ENCODE assay signal across 12 mouse cellular contexts in genomic region chr7:76904096-76904495, GRCm38 (mm10).
"Had no signal": no experiment of that assay in that cellular context is flagged by ENCODE, and none has a peak within 500 bp of the region (broad histone marks: within the 10 kb centered on the region; RNA-seq: fewer than 3 reads in every experiment).

No protein-coding gene starts in this region.

- H3K9me3 ChIP-seq: kidney, embryonic 15.5 days; limb, embryonic 15.5 days; liver, embryonic 13.5 days; midbrain, embryonic 15.5 days had no signal

- H3K27me3 ChIP-seq: kidney, embryonic 15.5 days; limb, embryonic 15.5 days; liver, embryonic 13.5 days; midbrain, embryonic 15.5 days had no signal

- H3K4me2 ChIP-seq: kidney, embryonic 15.5 days; limb, embryonic 15.5 days; liver, embryonic 13.5 days; midbrain, embryonic 15.5 days had no signal

- H3K9ac ChIP-seq: kidney, embryonic 15.5 days; limb, embryonic 15.5 days; liver, embryonic 13.5 days; liver, postnatal 0 days; midbrain, embryonic 15.5 days had no signal

- H3K4me3 ChIP-seq: kidney, embryonic 15.5 days; limb, embryonic 15.5 days; liver, embryonic 13.5 days; midbrain, embryonic 15.5 days had no signal

- H3K4me1 ChIP-seq: kidney, embryonic 15.5 days; limb, embryonic 15.5 days; liver, embryonic 13.5 days; midbrain, embryonic 15.5 days had no signal

- DNase-seq: kidney, adult 2 months; kidney, postnatal 36 days; layer of hippocampus, adult 9-11 months; layer of hippocampus, postnatal 36 days; liver, embryonic 13.5 days; liver, postnatal 0 days; right cerebral cortex, adult 18-20 months; right cerebral cortex, postnatal 25 days; thymus, postnatal 14 days had no signal

- H3K27ac ChIP-seq: kidney, embryonic 15.5 days; limb, embryonic 15.5 days; liver, embryonic 13.5 days; midbrain, embryonic 15.5 days had no signal

- H3K36me3 ChIP-seq: kidney, embryonic 15.5 days; limb, embryonic 15.5 days; liver, embryonic 13.5 days; midbrain, embryonic 15.5 days had no signal

- ATAC-seq: liver, postnatal 0 days; midbrain, embryonic 15.5 days had no signal
